7 mouse cellular contexts compared by ENCODE assay signal in the genomic region with DNA sequence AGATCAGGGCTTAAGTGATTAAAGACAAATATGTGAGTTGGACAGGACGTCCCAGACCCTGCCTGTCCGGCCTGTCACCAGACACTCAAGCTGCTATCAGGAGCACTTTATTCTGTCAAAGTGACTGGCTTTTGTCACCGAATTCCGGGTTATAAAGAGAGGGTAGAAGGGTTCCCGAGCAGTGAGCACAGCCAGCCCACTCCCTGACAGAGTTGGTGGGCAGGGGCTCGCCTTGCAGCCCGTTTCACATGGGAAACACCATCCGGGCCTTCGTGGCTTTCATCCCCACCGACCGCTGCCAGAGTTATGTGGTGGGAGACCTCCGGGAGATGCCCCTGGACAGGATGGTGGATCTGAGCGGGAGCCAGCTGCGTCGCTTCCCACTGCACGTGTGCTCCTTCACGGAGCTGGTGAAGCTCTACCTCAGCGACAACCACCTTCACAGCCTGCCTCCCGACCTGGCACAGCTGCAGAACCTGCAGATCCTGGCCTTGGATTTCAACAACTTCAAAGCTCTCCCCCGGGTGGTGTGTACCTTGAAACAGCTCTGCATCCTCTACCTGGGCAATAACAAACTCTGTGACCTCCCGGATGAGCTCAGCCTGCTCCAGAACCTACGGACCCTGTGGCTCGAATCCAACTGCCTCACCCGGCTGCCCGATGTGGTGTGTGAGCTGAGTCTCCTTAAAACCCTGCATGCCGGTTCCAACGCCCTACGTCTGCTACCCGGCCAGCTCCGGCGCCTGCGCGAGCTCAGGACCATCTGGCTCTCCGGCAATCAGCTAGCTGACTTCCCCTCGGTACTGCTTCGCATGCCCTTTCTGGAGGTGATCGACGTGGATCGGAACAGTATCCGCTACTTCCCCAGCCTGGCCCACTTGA. TPM values are rescaled to one million over a fixed set of nuclear protein-coding genes. Genes with fewer than 3 reads are reported as not detected.
A peak's percentile ranks its signal among the peaks of the same experiment; 100 is the strongest.
DNase-seq lines count a peak whose midpoint lies in the region; ATAC-seq and TF ChIP-seq lines count a peak whose summit lies in the region.

A gene (plus strand): TSS at position 167 of the 882 bp plus-strand sequence.

- no peak for DNase-seq in ES-E14 (ENCODE audit: low read depth, low spot score)
- peak; percentile 63 for DNase-seq in intestine, embryonic 14.5 days (ENCODE audit: low spot score)
- no peak for DNase-seq in midbrain, embryonic 10.5 days (ENCODE audit: low spot score)
- no peak for DNase-seq in spleen, postnatal 36 days (ENCODE audit: low spot score in 2 of 2)
- no peak for DNase-seq in thymus, postnatal 14 days

- peaks cover 11% of the 10 kb centered on the region for H3K36me3 ChIP-seq in ES-E14 (ENCODE audit: control insufficient read depth, insufficient read depth, low read length, poor library complexity, severe bottlenecking)
- peaks cover 23% of the 10 kb centered on the region for H3K36me3 ChIP-seq in intestine, embryonic 14.5 days (ENCODE audit: control insufficient read depth, insufficient read depth, low read length)
- peaks cover 23% of the 10 kb centered on the region for H3K36me3 ChIP-seq in midbrain, embryonic 10.5 days

- in situ Hi-C loops in ES-E14 (cut with MboI; ENCODE audit: low sequenced_read_pairs in 2 of 2, unreplicated experiment in 2 of 2): no loop called here

- H3K4me3 ChIP-seq in ES-E14 (ENCODE audit: insufficient read depth in 1 of 2, low read depth in 1 of 2, low read length in 2 of 2, poor library complexity in 1 of 2, severe bottlenecking in 1 of 2): peak within 1 kb of the TSS; percentile 9 to 39; a peak in 3 of 4 replicates
- peak within 1 kb of the TSS; percentile 10; the same call in 1 of the 2 replicates for H3K4me3 ChIP-seq in intestine, embryonic 14.5 days (ENCODE audit: low read depth, low read length)
- H3K4me3 ChIP-seq in midbrain, embryonic 10.5 days: peak within 1 kb of the TSS; percentile 14

- no peak within 1 kb of the TSS for H3K27ac ChIP-seq in ES-E14 (ENCODE audit: insufficient read depth, low read depth, low read length, poor library complexity, severe bottlenecking)
- H3K27ac ChIP-seq in intestine, embryonic 14.5 days (ENCODE audit: low read depth): no peak within 1 kb of the TSS
- H3K27ac ChIP-seq in midbrain, embryonic 10.5 days (replicated peaks): peak within 1 kb of the TSS; percentile 14; the same call in 1 of the 2 replicates

- peak within 1 kb of the TSS; percentile 63; the same call in 1 of the 2 replicates for H3K9ac ChIP-seq in ES-E14 (ENCODE audit: insufficient read depth, low read depth, low read length, poor library complexity, severe bottlenecking)
- no peak within 1 kb of the TSS for H3K9ac ChIP-seq in intestine, embryonic 14.5 days (ENCODE audit: low read length)

- H3K4me1 ChIP-seq in ES-E14 (ENCODE audit: control insufficient read depth in 2 of 2, insufficient read depth in 2 of 2, low read length in 2 of 2, poor library complexity in 1 of 2): peaks cover 7 to 10% of the 10 kb centered on the region in 2 experiments
- H3K4me1 ChIP-seq in intestine, embryonic 14.5 days (replicated peaks; ENCODE audit: control insufficient read depth, insufficient read depth, low read length): no peaks in the 10 kb centered on the region
- H3K4me1 ChIP-seq in midbrain, embryonic 10.5 days: peaks cover 29% of the 10 kb centered on the region

- WGBS in intestine, embryonic 14.5 days: 40% methylated on average over 40 of the region's 40 CpGs
- 53% methylated on average over 40 of the region's 40 CpGs for WGBS in midbrain, embryonic 10.5 days

- H3K27me3 ChIP-seq in intestine, embryonic 14.5 days (replicated peaks; ENCODE audit: control insufficient read depth, insufficient read depth, low read length): no peaks in the 10 kb centered on the region
- peaks cover 3% of the 10 kb centered on the region; the same call in 1 of the 2 replicates for H3K27me3 ChIP-seq in midbrain, embryonic 10.5 days (ENCODE audit: low read depth, poor library complexity, severe bottlenecking)

- no peaks in the 10 kb centered on the region for H3K9me3 ChIP-seq in ES-E14 (ENCODE audit: control insufficient read depth, insufficient read depth, low read depth, low read length)
- no peaks in the 10 kb centered on the region for H3K9me3 ChIP-seq in intestine, embryonic 14.5 days (ENCODE audit: control insufficient read depth, low read length)
- H3K9me3 ChIP-seq in midbrain, embryonic 10.5 days (replicated peaks): no peaks in the 10 kb centered on the region

- H3K4me2 ChIP-seq in intestine, embryonic 14.5 days (ENCODE audit: low read length): peak within 1 kb of the TSS; percentile 40

- ATAC-seq in cerebellum, adult (ENCODE audit: insufficient number of reproducible peaks, low FRiP score, low TSS enrichment): peak; percentile 77
- peak; percentile 36 for ATAC-seq in granulocyte monocyte progenitor cell, adult 5-6 weeks (replicated peaks; ENCODE audit: poor library complexity, severe bottlenecking)
- no peak for ATAC-seq in intestine, embryonic 14.5 days (replicated peaks; ENCODE audit: low FRiP score, low TSS enrichment, low read depth)

TF ChIP-seq in ES-E14, 5 proteins besides CTCF, POLR2A, EP300 and RAD21:
- no peak for TF ChIP-seq MAFK (IDR thresholded peaks at IDR 0.05; ENCODE audit: insufficient read depth, low read depth, low read length)
- TF ChIP-seq HCFC1 (IDR thresholded peaks at IDR 0.05; ENCODE audit: borderline replicate concordance, insufficient read depth, low read length): no peak
- no peak for TF ChIP-seq ZNF384 (IDR thresholded peaks at IDR 0.05; ENCODE audit: low read depth, low read length)
- no peak for TF ChIP-seq CHD2 (IDR thresholded peaks at IDR 0.05; ENCODE audit: low read depth, low read length)
- TF ChIP-seq ZC3H11A (IDR thresholded peaks at IDR 0.05; ENCODE audit: borderline replicate concordance, low read depth, low read length): no peak
TF ChIP-seq in ES-E14: peak in this region for 0.

RNA-seq across cellular contexts. Expression of the gene that starts here (rescaled TPM):
- total RNA-seq in ES-E14 (2012; rRNA removed): 0.27 and 0.53 TPM in 2 replicates
- not detected in 2 replicates for total RNA-seq in granulocyte monocyte progenitor cell, adult 5-6 weeks (2014; fragmentation: Nextera tagmentation)
- not detected in 2 replicates for total RNA-seq in granulocyte monocyte progenitor cell, adult 5-6 weeks (2017)
- 0.12 TPM in 1 of 2 replicates, not detected in the other for polyA plus RNA-seq in intestine, embryonic 14.5 days (2014; fragmentation: Nextera tagmentation; extraction: Ambion mirVana)
- 0.11 TPM in 1 of 2 replicates, not detected in the other for polyA plus RNA-seq in midbrain, embryonic 10.5 days (2016; fragmentation: Nextera tagmentation; extraction: Ambion mirVana)

Comparison
In these comparisons a context has a peak if more than half of its experiments do, and no peak if none do; other contexts are left out.
1. Peak in ATAC-seq in granulocyte monocyte progenitor cell, adult 5-6 weeks; RNA of the gene not detected or under 1 TPM.
2. Peak in DNase-seq, H3K4me3 ChIP-seq and H3K4me2 ChIP-seq in intestine, embryonic 14.5 days; RNA of the gene not detected or under 1 TPM.